Mouse (Mus musculus) thymus, adult 2 months (tissue): ENCODE data around the gene Hirip3.

ENCODE experiments used
- CTCF ChIP-seq: fragments of 200-500 bp; IDR thresholded peaks from 2 replicates; pipeline ENCODE4 v1.5.1; 2012; ENCODE audit warnings: mild to moderate bottlenecking, control low read depth, low read length, moderate library complexity, borderline replicate concordance; ENCODE audit not compliant: control insufficient read depth, poor library complexity, insufficient read depth; ENCODE audit errors: extremely low read depth
- POLR2A ChIP-seq: fragments of 200-500 bp; IDR thresholded peaks from 2 replicates; pipeline ENCODE4 v1.6.1; 2012; ENCODE audit warnings: mild to moderate bottlenecking, low read length, control low read depth, moderate library complexity; ENCODE audit not compliant: control insufficient read depth, poor library complexity, insufficient read depth; ENCODE audit errors: extremely low read depth

DNA sequence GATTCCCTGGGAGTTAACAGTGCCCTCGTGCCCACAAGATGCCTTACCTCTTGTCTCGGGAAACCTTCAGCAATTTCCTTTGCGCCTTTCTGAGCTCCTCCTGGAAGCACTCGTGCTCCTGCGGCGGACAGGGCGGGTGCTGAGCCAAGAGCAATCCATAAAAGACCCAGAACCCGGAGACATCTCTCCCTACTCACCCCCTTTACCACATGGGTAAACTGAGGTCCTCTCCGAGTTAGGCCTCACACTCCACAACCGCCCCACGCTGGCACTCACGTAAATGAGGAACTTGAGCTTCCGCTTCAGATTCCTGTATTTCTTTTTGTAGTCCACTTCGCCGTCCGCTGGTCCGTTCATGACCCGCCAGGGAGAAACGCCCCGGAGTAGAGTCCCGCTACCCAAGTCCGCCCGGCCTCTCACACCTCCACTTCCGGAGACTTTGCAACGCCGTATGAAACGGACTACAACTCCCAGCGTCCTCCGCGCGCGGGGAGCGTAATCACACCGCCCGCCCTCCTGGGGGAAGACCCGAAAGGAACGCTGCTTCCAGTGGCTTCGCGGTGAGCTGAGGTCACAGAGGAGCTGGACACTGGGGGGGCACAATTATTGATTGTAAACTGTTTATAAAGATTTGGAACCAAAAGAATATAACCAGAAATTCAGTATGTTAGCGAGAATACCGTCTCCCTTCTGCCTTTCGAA lies at the start of gene Hirip3:
- TF ChIP-seq CTCF (no peak), POLR2A (0 out of 2 replicates have a peak, but pooled peaks have one; percentile 7)
